Mouse (Mus musculus) heart, postnatal 14 days (tissue): ENCODE measurements around the gene Sh3gl2. TPM values are rescaled to one million over a fixed set of nuclear protein-coding genes. Genes with fewer than 3 reads are reported as not detected.

Experiments used
- DNase-seq, 2 experiments: peaks; one replicate each; pipeline ENCODE4 v3.0.0; 2021 to 2022
- intact Hi-C: fragments of 180-260 bp; cut with DNase I; formaldehyde crosslinking; loops from one replicate; pipeline ENCODE4 v1.15.1; 2025
- total RNA-seq, 2 experiments: library from RNA; stranded (reverse); gene quantifications; 2 replicates each; pipeline ENCODE4 v1.2.3; 2021

Gene Sh3gl2
- total RNA-seq, 2 experiments from 2014 or later = 1.8 to 3.4 TPM

GRCm38 (mm10) chr4:85289990-85290389, 85.1 kb downstream of the Sh3gl2 start:
- intact Hi-C loops = no loop called here
- no peak for DNase-seq

- no peak for DNase-seq
- intact Hi-C loops = no loop called here
These were observed 86.4 kb downstream of the Sh3gl2 start for GRCm38 (mm10) chr4:85291296-85291695.

- intact Hi-C loops = no loop called here
- no peak for DNase-seq
These were observed 88.4 kb downstream of the Sh3gl2 start for GRCm38 (mm10) chr4:85293368-85293767.

DNA sequence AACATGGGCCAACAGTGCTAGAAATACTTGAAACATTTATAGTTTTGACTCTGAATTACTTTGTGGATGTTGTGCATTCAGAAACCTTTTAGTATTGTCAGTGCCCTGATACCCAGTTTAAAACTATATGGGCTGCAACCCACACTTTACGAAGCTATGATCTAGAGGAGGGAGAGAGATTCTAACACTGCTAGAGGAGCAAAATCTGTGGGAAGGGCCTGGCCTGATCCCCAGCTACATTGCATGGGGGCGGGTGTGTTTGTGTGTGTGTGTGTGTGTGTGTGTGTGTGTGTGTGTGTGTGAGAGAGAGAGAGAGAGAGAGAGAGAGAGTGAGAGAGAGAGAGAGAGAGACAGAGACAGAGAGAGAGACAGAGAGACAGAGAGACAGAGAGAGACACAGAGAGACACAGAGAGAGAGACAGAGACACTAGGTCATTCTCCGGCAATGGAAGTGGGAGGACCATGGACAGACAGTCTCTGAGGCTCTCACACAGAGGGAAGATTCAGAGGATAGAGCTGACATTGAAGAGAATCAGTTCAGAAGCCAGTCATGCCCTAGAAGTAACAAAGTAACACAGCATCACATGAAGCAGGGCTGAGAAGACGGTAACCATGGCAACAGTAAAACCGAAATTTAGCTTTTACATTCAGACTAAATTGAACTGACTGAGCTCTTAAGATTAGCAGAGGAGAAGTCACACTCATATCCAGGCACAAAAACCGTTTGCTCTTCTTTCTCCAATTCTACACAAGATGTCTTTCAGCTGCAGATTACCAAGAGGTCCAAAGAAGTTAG, 95.9 kb downstream of the Sh3gl2 start:
- intact Hi-C loops = no loop called here
- DNase-seq = no peak

- no peak for DNase-seq
- intact Hi-C loops = no loop called here
These were observed 101.1 kb downstream of the Sh3gl2 start for GRCm38 (mm10) chr4:85305912-85306573.

- no peak for DNase-seq
- intact Hi-C loops = no loop called here
These were observed 114.2 kb downstream of the Sh3gl2 start for GRCm38 (mm10) chr4:85319092-85319491.

DNA sequence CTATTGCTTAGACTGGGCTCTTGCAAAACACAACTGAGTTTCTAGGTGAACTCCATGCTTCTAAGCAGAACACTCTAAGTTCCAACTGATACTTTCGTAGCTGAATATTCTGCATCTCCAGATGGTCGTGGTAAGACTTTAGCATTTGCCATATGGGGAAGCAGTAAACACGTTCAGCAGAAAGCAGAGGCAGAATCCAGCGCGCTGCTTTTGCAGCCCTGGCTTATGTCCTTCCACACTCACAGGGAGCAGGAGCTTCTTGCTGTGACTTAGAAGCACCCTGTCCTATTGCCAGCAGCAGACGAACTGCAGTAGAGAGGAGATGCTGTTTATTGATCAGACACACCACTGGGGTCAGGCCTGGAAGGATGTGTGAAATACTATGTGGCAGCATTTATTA, 120.5 kb downstream of the Sh3gl2 start:
- intact Hi-C loops = no loop called here
- no peak for DNase-seq

DNA sequence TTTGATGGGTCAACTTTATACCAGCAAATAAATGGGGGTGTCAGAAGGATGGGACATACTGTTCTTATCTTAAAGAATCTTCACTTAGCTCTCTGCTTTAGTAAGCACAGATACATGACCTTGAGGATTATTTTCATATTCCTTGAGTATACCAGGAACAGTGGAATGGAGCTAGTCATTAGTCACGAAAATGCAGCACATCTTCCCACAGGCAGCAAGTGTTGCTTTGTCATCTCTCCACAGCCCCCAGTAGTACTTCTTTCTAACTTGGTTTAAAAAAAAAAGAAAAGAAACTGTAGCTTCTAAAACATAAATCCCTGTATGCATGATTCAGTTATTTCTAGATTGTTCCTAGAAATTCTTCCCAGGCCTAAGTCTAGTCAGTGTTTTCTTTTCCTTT, 121.1 kb downstream of the Sh3gl2 start:
- DNase-seq = no peak
- intact Hi-C loops = no loop called here

DNA sequence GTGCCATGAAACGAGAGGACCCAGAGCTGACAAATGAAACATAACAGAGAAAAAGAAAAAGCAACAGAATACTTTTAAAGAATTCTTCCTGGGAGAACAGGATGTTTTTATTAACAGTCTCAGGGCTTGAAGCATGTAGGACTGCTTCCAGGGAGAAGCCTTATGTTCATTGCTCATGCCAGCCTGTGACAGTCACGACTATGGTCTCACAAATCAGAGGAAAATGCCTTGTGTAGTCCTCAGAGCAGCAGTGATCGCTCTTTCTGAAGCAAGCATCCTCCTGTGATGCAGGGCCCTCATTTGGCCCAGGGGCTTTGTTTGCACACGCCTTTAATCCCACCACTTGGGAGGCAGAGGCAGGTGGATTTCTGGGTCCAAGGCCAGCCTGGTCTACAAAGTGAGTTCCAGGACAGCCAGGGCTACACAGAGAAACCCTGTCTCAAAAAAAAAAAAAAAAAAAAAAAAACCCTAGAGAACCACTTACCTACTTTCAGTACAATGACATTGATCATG, 129.8 kb downstream of the Sh3gl2 start:
- intact Hi-C loops = loop anchor here (10.0 kb wide), 1 partner anchor 170 kb away; no protein-coding TSS in a partner anchor
- DNase-seq = no peak

DNA sequence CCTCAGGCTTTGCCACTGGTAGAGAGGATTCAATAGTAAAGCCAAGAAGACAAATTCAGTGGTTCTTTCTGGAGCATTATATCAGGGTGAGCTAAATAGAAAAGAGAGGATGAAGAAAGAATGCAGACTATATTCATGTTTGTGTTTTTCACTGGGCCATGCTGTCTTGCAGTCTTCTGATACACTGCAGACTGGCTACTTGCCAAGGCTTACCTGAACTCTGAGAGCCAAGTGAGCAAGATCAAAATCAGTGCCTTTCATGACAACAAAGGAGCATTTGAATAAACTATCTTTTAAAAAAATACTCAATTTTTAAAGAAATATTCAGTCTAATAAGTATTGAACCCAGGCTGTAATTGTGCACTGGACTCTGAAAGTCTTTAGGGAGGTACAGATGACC, 131.4 kb downstream of the Sh3gl2 start:
- intact Hi-C loops = loop anchor here (10.0 kb wide), 1 partner anchor 172 kb away; no protein-coding TSS in a partner anchor
- no peak for DNase-seq

- intact Hi-C loops = loop anchor here (10.0 kb wide), 1 partner anchor 174 kb away; no protein-coding TSS in a partner anchor
- no peak for DNase-seq
These were observed 134.2 kb downstream of the Sh3gl2 start for GRCm38 (mm10) chr4:85339126-85339525.

GRCm38 (mm10) chr4:85340686-85341085, 135.8 kb downstream of the Sh3gl2 start:
- DNase-seq = no peak
- intact Hi-C loops = no loop called here

DNA sequence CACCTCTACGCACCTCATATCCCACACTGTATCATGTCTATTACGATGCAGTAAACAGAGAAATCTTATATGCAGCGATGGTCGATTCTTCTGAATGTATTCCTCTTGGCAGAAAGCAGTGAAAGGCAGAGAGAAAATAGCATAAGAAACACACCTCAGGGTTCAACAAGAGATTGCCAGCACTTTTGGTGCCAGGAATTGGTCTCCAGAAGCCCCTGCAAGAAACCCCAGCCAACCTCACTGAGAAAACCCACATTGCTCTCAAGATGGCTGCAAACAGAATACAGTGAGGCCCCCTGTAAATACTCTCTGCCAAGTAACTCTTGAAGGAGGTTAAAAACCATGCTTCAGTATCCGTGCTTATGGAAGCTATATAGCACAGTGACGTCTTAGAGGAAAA, 141.0 kb downstream of the Sh3gl2 start:
- no peak for DNase-seq
- intact Hi-C loops = no loop called here

DNA sequence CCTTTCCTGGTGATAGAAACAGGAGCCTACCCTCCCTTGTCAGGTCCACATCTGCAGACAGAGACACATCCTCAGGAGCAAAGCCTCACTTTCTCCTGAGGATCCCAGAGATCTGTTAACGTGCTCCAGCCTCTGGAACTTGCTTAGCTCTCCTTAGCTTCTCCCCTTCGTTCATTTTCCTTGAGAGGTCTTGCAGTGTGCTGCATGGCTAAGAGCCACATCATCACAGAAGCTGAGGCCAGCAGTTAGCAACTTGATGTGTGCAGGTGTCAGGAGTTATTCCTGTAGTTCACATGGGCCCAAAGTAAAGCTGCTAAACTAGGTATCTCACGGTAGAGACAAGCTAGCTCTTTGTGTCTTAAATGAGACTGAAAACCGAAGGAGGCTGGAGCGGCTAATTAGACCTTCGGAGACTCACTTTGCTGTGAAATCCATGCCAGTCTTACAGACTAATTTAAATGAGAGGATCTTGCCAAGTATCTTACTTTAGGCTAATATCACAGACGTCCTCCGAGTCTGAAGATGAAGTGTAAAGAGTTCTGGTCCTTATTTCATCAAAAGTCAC, 143.2 kb downstream of the Sh3gl2 start:
- intact Hi-C loops = no loop called here
- no peak for DNase-seq

DNA sequence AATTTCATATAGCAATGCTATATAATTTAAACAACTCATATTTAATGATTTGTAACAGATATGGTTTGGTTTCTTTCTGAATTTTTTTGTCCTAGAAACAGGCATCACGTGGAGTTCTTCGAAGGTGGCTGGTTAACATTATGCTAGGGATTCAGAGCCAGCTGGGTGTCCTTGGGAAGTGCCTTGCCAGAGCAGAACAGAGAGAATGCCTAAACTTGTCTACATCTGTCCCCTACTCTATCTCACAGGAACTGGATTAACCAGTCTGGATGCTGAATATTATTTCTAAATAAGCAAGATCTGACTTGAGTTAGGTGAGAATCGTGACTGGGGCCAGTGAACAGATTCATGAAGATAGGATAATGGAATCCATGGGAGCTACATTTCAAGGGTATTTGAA, 157.7 kb downstream of the Sh3gl2 start:
- no peak for DNase-seq
- intact Hi-C loops = no loop called here

DNA sequence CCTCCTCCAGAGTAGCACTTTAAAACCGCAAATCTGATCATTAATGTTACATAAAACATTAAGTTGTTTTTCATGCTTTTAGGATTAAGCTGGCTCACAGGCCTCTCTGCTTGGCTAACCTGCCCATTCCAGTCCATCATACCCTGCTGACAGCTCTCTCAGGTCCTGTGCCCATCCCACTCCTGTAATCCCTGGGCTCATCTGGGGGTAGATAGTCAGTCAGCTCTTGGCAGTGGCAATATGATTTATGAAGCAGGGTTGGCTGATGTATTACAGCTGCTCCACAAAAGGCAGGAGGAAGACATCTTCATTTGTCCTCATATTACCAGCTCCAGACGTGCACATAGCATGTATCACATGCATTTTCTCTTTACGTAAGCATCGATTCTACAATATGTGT, 158.3 kb downstream of the Sh3gl2 start:
- no peak for DNase-seq
- intact Hi-C loops = no loop called here

DNA sequence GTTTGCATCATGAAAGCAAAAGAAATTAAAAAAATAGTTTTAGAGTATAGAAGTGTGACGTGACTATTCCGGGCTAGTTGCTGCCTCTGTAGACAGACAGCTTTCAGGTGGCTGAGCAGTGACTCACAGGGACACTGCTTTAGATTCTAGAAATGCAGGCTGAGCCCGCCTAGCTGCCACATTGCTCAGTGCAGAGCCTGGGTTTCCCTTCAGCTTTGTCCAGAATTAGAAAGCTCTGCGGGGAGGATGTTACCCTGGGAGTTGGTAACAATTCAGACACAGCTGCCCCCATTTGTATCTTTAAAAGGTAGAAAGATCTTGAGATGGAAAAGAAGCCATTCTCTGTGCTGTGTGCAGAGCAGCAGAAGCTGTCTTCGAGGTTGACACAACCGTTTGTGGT, 166.1 kb downstream of the Sh3gl2 start:
- intact Hi-C loops = no loop called here

GRCm38 (mm10) chr4:85374801-85375200, 169.9 kb downstream of the Sh3gl2 start:
- DNase-seq = no peak
- intact Hi-C loops = no loop called here

More for the DNA sequence above, 166.1 kb downstream of the Sh3gl2 start:
- no peak for DNase-seq

GRCm38 (mm10) chr4:85376187-85376586, 171.3 kb downstream of the Sh3gl2 start:
- intact Hi-C loops = no loop called here
- no peak for DNase-seq

DNA sequence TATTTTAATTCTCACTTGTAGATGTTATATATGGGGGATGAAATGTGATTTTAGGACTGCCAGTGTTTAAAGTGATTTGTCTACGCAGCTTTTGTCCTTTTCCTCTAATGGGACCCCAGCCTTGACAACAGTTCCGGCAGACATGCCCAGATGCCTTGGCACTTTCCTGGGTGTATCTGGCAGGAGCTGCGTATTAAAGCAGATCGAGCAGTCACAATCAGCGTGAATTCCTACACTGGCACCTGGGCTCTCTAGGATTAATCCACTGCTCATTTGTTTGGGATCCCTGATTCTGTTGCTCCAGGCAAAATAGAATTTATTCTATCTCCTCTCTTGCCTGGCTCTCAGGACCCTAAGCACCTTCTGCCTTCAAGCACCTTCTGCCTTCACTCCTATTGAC, 171.7 kb downstream of the Sh3gl2 start:
- no peak for DNase-seq
- intact Hi-C loops = no loop called here

GRCm38 (mm10) chr4:85385241-85385640, 180.3 kb downstream of the Sh3gl2 start:
- intact Hi-C loops = no loop called here
- no peak for DNase-seq
